Mouse (Mus musculus) cortical plate, adult 2 months (tissue): Measurements from ENCODE around the gene Sh3glb2. TPM values are rescaled to one million over a fixed set of nuclear protein-coding genes. Genes with fewer than 3 reads are reported as not detected.

ENCODE experiments used
- H3K27ac ChIP-seq: fragments of 200-500 bp; 2 replicates; pipeline ENCODE4 v1.5.1; 2012; ENCODE audit warnings: low read length, control low read depth, inconsistent platforms; ENCODE audit not compliant: insufficient read depth
- H3K4me1 ChIP-seq: fragments of 200-500 bp; 2 replicates; pipeline ENCODE4 v1.6.1; 2011; ENCODE audit warnings: low read length; ENCODE audit not compliant: control insufficient read depth, insufficient read depth
- H3K4me3 ChIP-seq: fragments of 200-500 bp; 2 replicates; pipeline ENCODE4 v1.5.1; 2011; ENCODE audit warnings: mild to moderate bottlenecking, low read length, control low read depth; ENCODE audit not compliant: insufficient read depth
- CTCF ChIP-seq: fragments of 200-500 bp; IDR thresholded peaks from 2 replicates; pipeline ENCODE4 v1.5.1; 2011; ENCODE audit warnings: mild to moderate bottlenecking, control low read depth, low read length; ENCODE audit not compliant: insufficient read depth; ENCODE audit errors: extremely low read depth
- POLR2A ChIP-seq: fragments of 200-500 bp; IDR thresholded peaks from 2 replicates; pipeline ENCODE4 v1.6.1; 2011; ENCODE audit warnings: mild to moderate bottlenecking, low read length, control low read depth; ENCODE audit not compliant: insufficient read depth; ENCODE audit errors: extremely low read depth
- polyA plus RNA-seq: library from polyadenylated mRNA; depleted of rRNA; stranded (reverse); fragments of >200 nt; gene quantifications from 2 replicates; pipeline ENCODE4 v1.2.3, GENCODE M21; 2012

Sh3glb2 gene
- polyA plus RNA-seq, 1 experiment = 520 TPM

DNA sequence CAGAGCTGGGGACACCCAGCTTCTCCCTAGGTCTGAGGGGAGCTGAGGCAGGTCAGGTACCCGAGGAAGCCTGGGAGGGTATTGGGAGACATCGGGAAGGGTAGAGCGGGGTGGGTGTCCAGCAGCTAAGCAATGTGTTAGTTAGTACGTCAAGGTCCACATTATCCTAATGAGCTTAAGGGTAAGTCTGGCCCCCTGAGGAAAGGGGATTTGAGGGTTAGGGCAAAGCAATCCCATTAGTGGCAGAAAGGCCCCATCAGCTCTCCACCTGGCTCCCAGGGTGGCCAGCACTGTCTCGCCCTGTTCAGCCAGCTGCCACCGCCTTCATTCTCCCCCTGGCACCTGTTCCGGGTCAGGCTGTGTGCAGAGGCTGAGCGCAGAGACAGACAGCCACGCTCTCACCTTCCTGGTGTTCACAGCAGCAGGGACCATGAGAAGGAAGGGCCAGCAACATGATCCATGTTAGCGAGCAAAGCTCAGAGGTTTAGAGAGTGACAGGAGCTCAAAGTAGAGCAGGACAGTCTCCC is 38.9 kb upstream of the Sh3glb2 start:
- no peak overlapping the region for H3K4me3 ChIP-seq
- H3K4me1 ChIP-seq = no peaks in the 10 kb centered on the region
- H3K27ac ChIP-seq = no peak overlapping the region
- no peak for TF ChIP-seq CTCF
- no peak for TF ChIP-seq POLR2A

DNA sequence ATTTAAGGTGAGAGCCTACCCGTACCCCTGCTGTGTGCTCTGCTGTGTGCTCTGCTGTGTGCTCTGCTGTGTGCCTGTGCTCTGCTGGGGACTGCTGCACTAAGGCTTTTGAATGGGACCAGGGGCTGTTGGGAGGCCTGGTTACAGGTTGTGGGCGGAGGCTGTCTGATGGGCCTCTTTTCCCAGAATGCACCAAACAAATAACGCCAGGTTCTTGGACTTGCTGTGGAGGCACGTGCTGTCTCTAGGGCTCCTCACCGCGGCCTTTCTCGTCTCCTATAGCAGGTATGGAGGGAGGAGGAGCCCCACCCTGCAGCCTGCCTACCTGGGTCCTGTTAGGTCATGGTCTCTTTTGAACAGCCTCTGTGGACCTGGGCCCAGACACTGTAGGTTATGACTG is 37.1 kb upstream of the Sh3glb2 start:
- no peak for TF ChIP-seq POLR2A
- no peak for TF ChIP-seq CTCF
- Histone ChIP-seq H3K4me3 (no peak overlapping the region), H3K4me1 (no peaks in the 10 kb centered on the region), H3K27ac (no peak overlapping the region)

DNA sequence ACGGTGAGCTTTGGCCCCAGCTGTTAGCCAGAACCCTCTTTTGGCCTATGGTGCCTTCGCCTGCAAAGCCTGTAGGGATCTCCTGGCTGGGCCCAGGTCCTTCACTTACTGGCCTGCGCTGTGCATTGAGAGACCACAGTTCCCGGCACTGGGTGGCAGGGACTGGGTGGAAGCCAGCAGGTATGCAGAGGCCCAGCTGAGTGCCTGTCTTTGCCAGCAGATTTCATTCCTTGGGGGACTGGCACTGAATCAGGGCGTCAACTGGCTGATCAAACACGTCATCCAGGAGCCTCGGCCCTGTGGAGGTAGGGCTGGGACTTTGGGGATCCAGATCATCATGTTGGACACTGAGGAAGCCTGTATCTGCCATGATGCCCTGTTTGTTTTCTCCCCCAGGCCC is 36.6 kb upstream of the Sh3glb2 start:
- no peak overlapping the region for H3K27ac ChIP-seq
- no peaks in the 10 kb centered on the region for H3K4me1 ChIP-seq
- no peak overlapping the region for H3K4me3 ChIP-seq
- TF ChIP-seq POLR2A (no peak), CTCF (no peak)

DNA sequence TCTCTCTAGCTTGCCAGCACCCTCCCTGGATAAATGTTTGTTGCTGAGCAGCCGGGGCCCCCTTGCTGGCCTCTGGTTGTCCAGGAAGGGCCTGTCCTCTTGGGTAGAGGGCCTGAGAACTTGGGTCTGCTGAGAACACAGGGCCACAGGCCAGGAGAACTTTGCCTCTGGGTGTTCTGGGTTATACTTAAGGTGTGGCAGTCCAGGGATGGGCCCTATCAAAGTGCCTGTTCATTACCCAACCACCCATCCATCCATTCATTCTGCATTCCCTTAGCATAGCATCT is 34.2 kb upstream of the Sh3glb2 start:
- H3K27ac ChIP-seq = no peak overlapping the region
- peak overlapping the region; percentile 77 for H3K4me3 ChIP-seq
- no peak for TF ChIP-seq POLR2A
- TF ChIP-seq CTCF = no peak
- H3K4me1 ChIP-seq = no peaks in the 10 kb centered on the region

DNA sequence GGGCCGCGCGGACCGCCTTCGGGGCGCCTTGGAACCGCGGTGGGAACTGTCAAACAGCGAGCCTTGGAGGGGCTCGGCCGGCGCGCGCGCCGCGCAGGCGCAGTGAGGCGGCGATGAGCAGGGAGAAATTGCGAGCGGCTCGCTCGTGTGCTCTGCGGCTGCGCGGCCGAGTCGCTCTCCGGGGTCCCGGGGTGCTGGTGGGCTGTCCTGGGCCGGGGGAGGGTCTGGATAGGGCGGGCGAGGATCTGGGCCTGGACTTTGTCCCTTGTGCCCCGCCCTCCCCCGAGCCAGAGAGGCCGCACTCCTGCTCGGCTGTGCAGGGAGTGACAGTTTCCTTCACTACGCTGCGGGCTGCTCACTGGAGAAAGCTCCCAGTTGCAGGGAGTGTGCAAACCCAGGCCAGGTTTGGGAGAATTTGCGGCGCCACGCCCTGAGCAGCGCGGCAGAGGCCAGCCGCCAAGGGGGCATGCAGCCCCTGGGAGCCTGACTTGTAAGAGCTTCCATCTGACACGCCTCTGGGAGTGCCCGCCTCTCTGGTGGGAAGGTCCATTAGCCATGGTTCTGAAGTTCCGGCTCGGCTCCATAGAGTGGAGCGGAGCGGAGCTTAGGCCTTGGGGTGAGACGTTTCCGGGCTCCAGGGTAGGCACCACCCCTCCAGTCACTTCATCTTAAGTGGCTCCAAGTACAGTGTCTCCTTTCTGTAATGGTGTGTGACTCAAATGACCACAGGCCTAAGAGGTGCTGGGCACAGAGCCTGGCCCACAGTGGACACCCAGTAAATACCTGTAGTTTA is 33.6 kb upstream of the Sh3glb2 start:
- H3K4me3 ChIP-seq = peak overlapping the region; percentile 77
- H3K27ac ChIP-seq = peak overlapping the region; percentile 72
- TF ChIP-seq CTCF = no peak
- peak; percentile 20 for TF ChIP-seq POLR2A
- H3K4me1 ChIP-seq = no peaks in the 10 kb centered on the region

DNA sequence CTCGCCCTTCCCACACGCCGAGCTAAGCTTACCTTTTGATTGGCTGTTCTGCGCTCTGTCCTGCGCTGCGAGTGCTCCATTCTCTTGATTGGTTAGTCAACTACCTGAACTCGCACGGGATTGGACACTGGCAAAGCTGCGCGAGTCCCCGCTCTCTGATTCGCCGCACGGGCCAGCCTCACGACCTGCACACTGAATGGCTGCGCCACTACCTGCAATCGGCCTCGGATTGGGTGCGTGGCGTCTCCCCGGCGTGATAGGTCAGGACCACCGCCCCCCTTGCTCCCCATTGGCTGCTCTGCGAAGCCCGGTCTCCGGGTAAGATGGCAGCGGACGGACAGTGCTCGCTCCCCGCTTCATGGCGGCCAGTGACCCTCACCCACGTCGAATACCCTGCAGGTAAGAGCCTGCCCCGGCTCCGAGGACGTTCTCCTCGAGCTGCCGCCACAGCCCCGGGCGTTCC is 33.0 kb upstream of the Sh3glb2 start, which contains the start of gene Dolpp1:
TSS of gene Dolpp1 (plus strand) at position 141 of the 463 bp plus-strand sequence.
- H3K27ac ChIP-seq = peak within 1 kb of the TSS; percentile 72
- TF ChIP-seq POLR2A (peak; percentile 84), CTCF (no peak)
- H3K4me3 ChIP-seq = peak within 1 kb of the TSS; percentile 77
- no peaks in the 10 kb centered on the region for H3K4me1 ChIP-seq

DNA sequence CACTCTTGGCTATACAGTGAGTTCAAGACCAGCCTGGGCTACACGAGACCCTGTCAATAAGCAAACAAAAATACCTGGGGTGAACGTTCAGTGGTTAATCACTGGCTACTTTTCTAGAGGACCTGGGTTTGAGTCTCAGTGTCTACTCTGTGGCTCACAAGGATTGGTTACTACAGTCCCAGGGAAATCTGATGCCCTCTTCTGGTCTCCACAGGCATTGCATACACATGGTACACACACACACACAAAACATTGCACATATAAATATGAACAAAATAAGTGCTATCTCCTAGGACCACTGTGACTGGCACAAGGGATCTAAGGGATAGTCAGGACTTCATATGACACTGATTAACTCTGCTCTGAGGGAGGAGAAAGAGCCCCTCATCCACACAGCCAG is 29.9 kb upstream of the Sh3glb2 start:
- no peaks in the 10 kb centered on the region for H3K4me1 ChIP-seq
- no peak for TF ChIP-seq CTCF
- no peak for TF ChIP-seq POLR2A
- no peak overlapping the region for H3K27ac ChIP-seq
- H3K4me3 ChIP-seq = no peak overlapping the region

DNA sequence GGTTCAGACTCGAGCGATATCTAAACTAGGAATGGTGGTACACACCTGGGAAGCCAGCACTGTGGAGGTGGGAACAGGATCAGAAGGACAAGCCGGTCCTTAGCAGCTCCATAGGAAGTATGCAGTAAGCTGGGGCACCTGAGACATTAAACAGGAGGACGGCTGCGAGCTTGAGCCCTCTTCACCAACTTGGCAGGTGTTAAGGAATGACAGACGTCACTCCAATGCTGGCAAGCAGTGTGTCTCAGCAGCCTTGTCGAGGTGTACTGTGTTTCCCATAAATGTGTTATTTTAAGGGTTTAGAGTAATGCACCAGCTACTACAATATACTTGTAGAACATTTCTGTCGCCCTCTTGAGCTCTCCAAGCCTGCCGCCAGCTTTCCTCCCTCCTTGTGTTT is 27.8 kb upstream of the Sh3glb2 start:
- H3K4me3 ChIP-seq = no peak overlapping the region
- H3K4me1 ChIP-seq = no peaks in the 10 kb centered on the region
- H3K27ac ChIP-seq = no peak overlapping the region
- TF ChIP-seq CTCF = no peak
- peak; percentile 7; the same call in 1 of the 2 replicates for TF ChIP-seq POLR2A

DNA sequence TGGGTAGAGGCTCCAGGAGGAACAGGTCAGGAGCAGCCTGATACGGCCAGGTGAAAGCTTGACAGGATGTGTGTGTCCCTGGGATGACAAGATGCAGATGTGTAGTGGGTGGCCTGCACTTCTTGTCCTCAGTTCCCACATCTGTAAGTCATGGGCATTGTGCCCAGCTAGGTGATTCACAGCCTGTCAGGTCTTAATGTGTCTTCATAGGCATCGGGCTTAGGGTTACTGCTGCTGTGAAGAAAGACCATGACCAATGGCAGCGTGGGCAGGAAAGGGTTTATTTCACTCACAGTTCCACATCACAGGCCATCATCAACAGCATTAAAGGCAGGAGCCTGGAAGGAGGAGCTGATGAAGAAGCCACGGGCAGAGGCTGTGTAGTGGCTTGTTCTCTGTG is 26.5 kb upstream of the Sh3glb2 start:
- Histone ChIP-seq H3K4me1 (peaks cover 2% of the 10 kb centered on the region; the same call in 1 of the 2 replicates), H3K4me3 (no peak overlapping the region), H3K27ac (no peak overlapping the region)
- no peak for TF ChIP-seq CTCF
- TF ChIP-seq POLR2A = no peak; the same call in 1 of the 2 replicates

DNA sequence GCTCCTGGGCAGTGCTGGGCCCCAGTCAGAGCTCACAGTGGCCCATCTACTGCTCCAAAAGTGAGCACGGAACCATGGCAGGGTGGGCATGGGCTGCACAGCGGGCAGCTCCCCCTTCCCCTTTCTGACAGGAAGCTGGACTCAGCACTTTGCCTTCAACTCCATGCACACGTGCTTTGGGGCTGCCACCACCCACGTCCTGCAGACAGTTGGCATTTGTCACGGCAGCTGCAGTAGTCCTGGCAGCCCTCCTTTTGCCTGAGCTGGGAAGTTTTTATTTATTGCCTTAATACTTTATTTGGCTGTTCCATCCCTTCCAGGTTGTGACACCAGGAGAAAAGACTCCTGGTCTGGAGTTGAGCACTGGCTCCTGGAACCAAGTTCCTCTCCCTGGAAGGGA is 25.7 kb upstream of the Sh3glb2 start:
- H3K4me1 ChIP-seq = peaks cover 2% of the 10 kb centered on the region; the same call in 1 of the 2 replicates
- no peak for TF ChIP-seq POLR2A
- no peak for TF ChIP-seq CTCF
- no peak overlapping the region for H3K4me3 ChIP-seq
- peak overlapping the region; percentile 36; the same call in 1 of the 2 replicates for H3K27ac ChIP-seq
